Comparison of ENCODE assay signal across 8 mouse cellular contexts in genomic region chr9:96844798-96845209, GRCm38 (mm10). TPM values are rescaled to one million over a fixed set of nuclear protein-coding genes. Genes with fewer than 3 reads are reported as not detected.
DNase-seq lines count a peak whose midpoint lies in the region; ATAC-seq and TF ChIP-seq lines count a peak whose summit lies in the region.

No protein-coding gene starts in this region.

- no peak; the same call in 1 of the 2 replicates for ATAC-seq in intestine, embryonic 14.5 days (replicated peaks; ENCODE audit: low FRiP score, low TSS enrichment, low read depth)

- WGBS in intestine, embryonic 14.5 days = 60% methylated on average over 3 of the region's 3 CpGs

- H3K4me2 ChIP-seq in intestine, embryonic 14.5 days (ENCODE audit: low read length) = no peak overlapping the region

- TF ChIP-seq CTCF in testis, adult 2 months (IDR thresholded peaks at IDR 0.05; ENCODE audit: control insufficient read depth, insufficient read depth, insufficient replicate concordance, low read depth, low read length) = no peak

- intact Hi-C loops in left cerebral cortex, postnatal 4 days (cut with DNase I) = no loop called here

- no peaks in the 10 kb centered on the region for H3K4me1 ChIP-seq in intestine, embryonic 14.5 days (replicated peaks; ENCODE audit: control insufficient read depth, insufficient read depth, low read length)
- peaks cover 14% of the 10 kb centered on the region for H3K4me1 ChIP-seq in testis, adult 2 months (ENCODE audit: control insufficient read depth, insufficient read depth, low read length)

- no peak overlapping the region for H3K9ac ChIP-seq in intestine, embryonic 14.5 days (ENCODE audit: low read length)

- H3K4me3 ChIP-seq in intestine, embryonic 14.5 days (ENCODE audit: low read depth, low read length) = no peak overlapping the region
- H3K4me3 ChIP-seq in testis, adult 2 months (ENCODE audit: control insufficient read depth, low read depth, low read length) = no peak overlapping the region

- TF ChIP-seq POLR2A in testis, adult 2 months (IDR thresholded peaks at IDR 0.05; ENCODE audit: control insufficient read depth, low read depth, low read length) = no peak

- DNase-seq in layer of hippocampus, adult 11-12 months (ENCODE audit: low spot score) = peak; percentile 75
- no peak for DNase-seq in layer of hippocampus, adult 9-10 months (ENCODE audit: low spot score)
- peak; percentile 30 to 61 for DNase-seq in adrenal gland, postnatal 36 days
- DNase-seq in gastrocnemius, adult 18-20 months (ENCODE audit: low spot score) = peak; percentile 71
- peak; percentile 73 for DNase-seq in intestine, embryonic 14.5 days (ENCODE audit: low spot score)
- DNase-seq in left cerebral cortex, postnatal 4 days = peak; percentile 77
- DNase-seq in spleen, postnatal 36 days (ENCODE audit: low spot score in 2 of 2) = no peak

- peaks cover 2% of the 10 kb centered on the region; the same call in 1 of the 2 replicates for H3K36me3 ChIP-seq in intestine, embryonic 14.5 days (ENCODE audit: control insufficient read depth, insufficient read depth, low read length)
- no peaks in the 10 kb centered on the region for H3K36me3 ChIP-seq in testis, adult 2 months (ENCODE audit: control insufficient read depth, insufficient read depth, low read length)

- no peaks in the 10 kb centered on the region for H3K9me3 ChIP-seq in intestine, embryonic 14.5 days (ENCODE audit: control insufficient read depth, low read length)

- no peaks in the 10 kb centered on the region for H3K27me3 ChIP-seq in intestine, embryonic 14.5 days (replicated peaks; ENCODE audit: control insufficient read depth, insufficient read depth, low read length)
- H3K27me3 ChIP-seq in testis, adult 2 months (ENCODE audit: control insufficient read depth, insufficient read depth, low read length) = no peaks in the 10 kb centered on the region

- H3K27ac ChIP-seq in intestine, embryonic 14.5 days (ENCODE audit: low read depth) = no peak overlapping the region
- H3K27ac ChIP-seq in testis, adult 2 months (ENCODE audit: control insufficient read depth, insufficient read depth, low read depth, low read length) = 0 out of 2 replicates have a peak overlapping the region, but pooled peaks have one; percentile 7

RNA-seq across cellular contexts. Expression of gene Pxylp1, which starts 47.7 kb away (rescaled TPM):
- total RNA-seq in adrenal gland, postnatal 36 days (2021) = 1 to 10 TPM; 7.8 to 8.7 TPM
- total RNA-seq in gastrocnemius, adult 18-20 months (2021) = under 1 TPM; 0.68 to 0.95 TPM
- polyA plus RNA-seq in intestine, embryonic 14.5 days (2014; fragmentation: Nextera tagmentation; extraction: Ambion mirVana) = 56.2 and 67.0 TPM in 2 replicates
- 10 to 100 TPM; 19.1 to 20.7 TPM for total RNA-seq in left cerebral cortex, postnatal 4 days (2021)
- 3.7 and 4.5 TPM in 2 replicates for polyA plus RNA-seq in testis, adult 2 months (2012; rRNA removed)

Comparison
In these comparisons a context has a peak if more than half of its experiments do, and no peak if none do; other contexts are left out.
1. DNase-seq: peak in layer of hippocampus, adult 11-12 months (single experiment), adrenal gland, postnatal 36 days (2 of 2), gastrocnemius, adult 18-20 months (single experiment), intestine, embryonic 14.5 days (single experiment) and left cerebral cortex, postnatal 4 days (single experiment); none in layer of hippocampus, adult 9-10 months (single experiment) and spleen, postnatal 36 days (0 of 2).
2. RNA of gene Pxylp1, which starts 47.7 kb away (total RNA-seq): 19.1 to 20.7 TPM in left cerebral cortex, postnatal 4 days and 7.8 to 8.7 TPM in adrenal gland, postnatal 36 days; 0.68 to 0.95 TPM in gastrocnemius, adult 18-20 months; every median in the first group is over 4 times any median in the second.